Comparison of ENCODE assay signal across 8 mouse cellular contexts in genomic region chr6:134639210-134639609, GRCm38 (mm10). TPM values are rescaled to one million over a fixed set of nuclear protein-coding genes. Genes with fewer than 3 reads are reported as not detected.
DNase-seq lines count a peak whose midpoint lies in the region; ATAC-seq and TF ChIP-seq lines count a peak whose summit lies in the region.

TSS of gene Borcs5 (plus strand) at chr6:134639510.

- WGBS in liver, embryonic 11.5 days: 85% methylated on average over 3 of the region's 3 CpGs
- WGBS in embryonic facial prominence, embryonic 11.5 days: 94% methylated on average over 3 of the region's 3 CpGs
- 92% methylated on average over 3 of the region's 3 CpGs for WGBS in limb, embryonic 14.5 days

- ATAC-seq in liver, embryonic 11.5 days (replicated peaks; ENCODE audit: low FRiP score): no peak
- ATAC-seq in embryonic facial prominence, embryonic 11.5 days (replicated peaks; ENCODE audit: insufficient number of reproducible peaks, low FRiP score, low TSS enrichment, low read depth): no peak
- no peak for ATAC-seq in limb, embryonic 14.5 days (ENCODE audit: low FRiP score, low read depth)

- H3K4me3 ChIP-seq in liver, embryonic 11.5 days (ENCODE audit: low read depth, low read length): no peak within 1 kb of the TSS
- H3K4me3 ChIP-seq in embryonic facial prominence, embryonic 11.5 days (ENCODE audit: low read depth, low read length): no peak within 1 kb of the TSS
- H3K4me3 ChIP-seq in limb, embryonic 14.5 days (replicated peaks; ENCODE audit: low read length): no peak within 1 kb of the TSS

- H3K27ac ChIP-seq in liver, embryonic 11.5 days (ENCODE audit: low read depth, low read length): no peak within 1 kb of the TSS
- H3K27ac ChIP-seq in embryonic facial prominence, embryonic 11.5 days (replicated peaks; ENCODE audit: low read depth, low read length): no peak within 1 kb of the TSS
- no peak within 1 kb of the TSS for H3K27ac ChIP-seq in limb, embryonic 14.5 days (replicated peaks; ENCODE audit: low read depth, low read length)

- H3K36me3 ChIP-seq in liver, embryonic 11.5 days (ENCODE audit: control insufficient read depth, insufficient read depth, low read length): no peaks in the 10 kb centered on the region
- H3K36me3 ChIP-seq in embryonic facial prominence, embryonic 11.5 days (replicated peaks; ENCODE audit: control insufficient read depth, insufficient read depth, low read depth, low read length): no peaks in the 10 kb centered on the region
- H3K36me3 ChIP-seq in limb, embryonic 14.5 days (ENCODE audit: control insufficient read depth, insufficient read depth, low read length): no peaks in the 10 kb centered on the region

- H3K9ac ChIP-seq in liver, embryonic 11.5 days (ENCODE audit: low read depth, low read length): no peak within 1 kb of the TSS
- H3K9ac ChIP-seq in embryonic facial prominence, embryonic 11.5 days (replicated peaks; ENCODE audit: low read length): no peak within 1 kb of the TSS
- no peak within 1 kb of the TSS for H3K9ac ChIP-seq in limb, embryonic 14.5 days (ENCODE audit: low read depth, low read length, severe bottlenecking)

- H3K27me3 ChIP-seq in liver, embryonic 11.5 days (replicated peaks; ENCODE audit: control insufficient read depth, insufficient read depth, low read length): no peaks in the 10 kb centered on the region
- no peaks in the 10 kb centered on the region for H3K27me3 ChIP-seq in embryonic facial prominence, embryonic 11.5 days (ENCODE audit: control insufficient read depth, insufficient read depth, low read length)
- no peaks in the 10 kb centered on the region for H3K27me3 ChIP-seq in limb, embryonic 14.5 days (ENCODE audit: control insufficient read depth, insufficient read depth, low read length)

- no peak for TF ChIP-seq POLR2A in limb, embryonic 14.5 days (IDR thresholded peaks at IDR 0.05; ENCODE audit: borderline replicate concordance, extremely low read depth, insufficient read depth, insufficient read length)

- no peak for DNase-seq in liver, embryonic 11.5 days (ENCODE audit: low spot score)
- DNase-seq in liver: no peak
- no peak for DNase-seq in embryonic facial prominence, embryonic 11.5 days (ENCODE audit: low spot score)
- no peak for DNase-seq in heart, postnatal 4 days
- no peak for DNase-seq in limb, embryonic 14.5 days (ENCODE audit: low spot score)
- DNase-seq in B cell, adult 2 months: no peak
- DNase-seq in cerebellum, adult 11-12 months: no peak
- no peak for DNase-seq in spleen, postnatal 14 days (ENCODE audit: low spot score in 2 of 2)

- peaks cover 6% of the 10 kb centered on the region for H3K4me1 ChIP-seq in liver, embryonic 11.5 days (replicated peaks; ENCODE audit: control insufficient read depth, insufficient read depth, low read length)
- H3K4me1 ChIP-seq in embryonic facial prominence, embryonic 11.5 days (ENCODE audit: control insufficient read depth, insufficient read depth, low read length): no peaks in the 10 kb centered on the region; the same call in 1 of the 2 replicates
- H3K4me1 ChIP-seq in limb, embryonic 14.5 days (ENCODE audit: control insufficient read depth, insufficient read depth, low read length): 0 out of 2 replicates have a peak, but pooled peaks cover 3% of the 10 kb centered on the region

- H3K4me2 ChIP-seq in liver, embryonic 11.5 days: no peak within 1 kb of the TSS
- H3K4me2 ChIP-seq in embryonic facial prominence, embryonic 11.5 days (ENCODE audit: low read depth, low read length): no peak within 1 kb of the TSS
- H3K4me2 ChIP-seq in limb, embryonic 14.5 days (replicated peaks; ENCODE audit: low read depth, low read length, severe bottlenecking): no peak within 1 kb of the TSS

- no peaks in the 10 kb centered on the region for H3K9me3 ChIP-seq in liver, embryonic 11.5 days (ENCODE audit: control insufficient read depth, low read length)
- H3K9me3 ChIP-seq in embryonic facial prominence, embryonic 11.5 days (replicated peaks; ENCODE audit: control insufficient read depth, low read length): no peaks in the 10 kb centered on the region
- H3K9me3 ChIP-seq in limb, embryonic 14.5 days (ENCODE audit: control insufficient read depth, low read length): no peaks in the 10 kb centered on the region

RNA-seq across cellular contexts. Expression of gene Borcs5, which starts in this region (rescaled TPM):
- 18.0 and 19.0 TPM in 2 replicates for polyA plus RNA-seq in liver, embryonic 11.5 days (2014; fragmentation: Nextera tagmentation; extraction: Ambion mirVana)
- 19.6 and 20.9 TPM in 2 replicates for polyA plus RNA-seq in embryonic facial prominence, embryonic 11.5 days (2014; fragmentation: Nextera tagmentation; extraction: Ambion mirVana)
- total RNA-seq in heart, postnatal 4 days (2021): 10 to 100 TPM; 10.8 to 11.0 TPM
- polyA plus RNA-seq in limb, embryonic 14.5 days (2012; rRNA removed): 11.4 and 14.0 TPM in 2 replicates
- polyA plus RNA-seq in limb, embryonic 14.5 days (2014; fragmentation: Nextera tagmentation; extraction: Ambion mirVana): 18.0 and 20.5 TPM in 2 replicates
